Mouse (Mus musculus) limb, embryonic 13.5 days (tissue): ENCODE results near the gene Doc2b. TPM values are rescaled to one million over a fixed set of nuclear protein-coding genes. Genes with fewer than 3 reads are reported as not detected.
A peak's percentile ranks its signal among the peaks of the same experiment; 100 is the strongest.

ENCODE experiments used
- ATAC-seq: fragments of 200-750 bp; cut with Nextera tagmentation; 2 replicates; pipeline ENCODE4 v1.8.0; 2017; ENCODE audit warnings: low read depth, moderate number of reproducible peaks, moderate TSS enrichment; ENCODE audit not compliant: low FRiP score
- H3K27ac ChIP-seq: fragments of 300-500 bp; sonication (generic); 2 replicates; pipeline ENCODE4 v1.5.1; 2015; ENCODE audit warnings: inconsistent platforms, mild to moderate bottlenecking, moderate library complexity
- H3K27me3 ChIP-seq: fragments of 300-500 bp; sonication (generic); 2 replicates; pipeline ENCODE4 v1.6.1; 2015; ENCODE audit warnings: mild to moderate bottlenecking, inconsistent platforms
- H3K36me3 ChIP-seq: fragments of 300-500 bp; sonication (generic); 2 replicates; pipeline ENCODE4 v1.6.1; 2015; ENCODE audit warnings: inconsistent platforms, mild to moderate bottlenecking, moderate library complexity
- H3K4me1 ChIP-seq: fragments of 300-500 bp; sonication (generic); 2 replicates; pipeline ENCODE4 v1.6.1; 2015; ENCODE audit warnings: inconsistent platforms
- H3K4me2 ChIP-seq: fragments of 300-500 bp; sonication (generic); replicated peaks from 2 replicates; pipeline ENCODE4 v1.6.1; 2015; ENCODE audit warnings: inconsistent platforms, mild to moderate bottlenecking, moderate library complexity
- H3K4me3 ChIP-seq: fragments of 300-500 bp; sonication (generic); 2 replicates; pipeline ENCODE4 v1.5.1; 2015; ENCODE audit warnings: moderate library complexity, mild to moderate bottlenecking, inconsistent platforms
- H3K9ac ChIP-seq: fragments of 300-500 bp; sonication (generic); 2 replicates; pipeline ENCODE4 v1.6.1; 2015; ENCODE audit warnings: mild to moderate bottlenecking, inconsistent platforms
- H3K9me3 ChIP-seq: fragments of 300-500 bp; sonication (generic); 2 replicates; pipeline ENCODE4 v1.6.1; 2016; ENCODE audit warnings: inconsistent platforms
- WGBS: fragments of 180-500 bp; shearing (Covaris S2); methylation state at CpG from one replicate; pipeline ENCODE4 v1.1.7; 2015; 5-methylcytosine and 5-hydroxymethylcytosine counted together
- polyA plus RNA-seq: library from polyadenylated mRNA; unstranded; fragments of >200 nt; fragmentation: Nextera tagmentation; extraction: Ambion mirVana; gene quantifications from 2 replicates; pipeline ENCODE4 v1.2.1, GENCODE M21; 2015

The Doc2b gene
- polyA plus RNA-seq, 1 experiment from 2014 or later, result 1.3 TPM

- Histone ChIP-seq H3K4me3 (no peak overlapping the region), H3K27ac (no peak overlapping the region), H3K36me3 (no peaks in the 10 kb centered on the region), H3K27me3 (no peaks in the 10 kb centered on the region), H3K4me2 (no peak overlapping the region), H3K4me1 (no peaks in the 10 kb centered on the region), H3K9me3 (no peaks in the 10 kb centered on the region), H3K9ac (no peak overlapping the region)
- 79% methylated on average over 5 of the region's 5 CpGs for WGBS
- no peak for ATAC-seq
These were observed 12.1 kb downstream of the Doc2b start for GRCm38 (mm10) chr11:75783799-75784198.

- Histone ChIP-seq H3K4me3 (no peak overlapping the region), H3K27me3 (no peaks in the 10 kb centered on the region), H3K36me3 (no peaks in the 10 kb centered on the region), H3K4me2 (no peak overlapping the region), H3K4me1 (no peaks in the 10 kb centered on the region), H3K9ac (no peak overlapping the region), H3K27ac (no peak overlapping the region), H3K9me3 (no peaks in the 10 kb centered on the region)
- 0 out of 2 replicates have a peak, but pooled peaks have one; percentile 29 for ATAC-seq
- WGBS, result 18% methylated on average over 6 of the region's 6 CpGs
These were observed 13.9 kb downstream of the Doc2b start for GRCm38 (mm10) chr11:75781919-75782318.

- ATAC-seq, result no peak
- Histone ChIP-seq H3K4me1 (no peaks in the 10 kb centered on the region), H3K9me3 (no peaks in the 10 kb centered on the region), H3K27me3 (no peaks in the 10 kb centered on the region), H3K9ac (no peak overlapping the region), H3K4me2 (no peak overlapping the region), H3K27ac (no peak overlapping the region), H3K36me3 (no peaks in the 10 kb centered on the region), H3K4me3 (no peak overlapping the region)
- WGBS, result 84% methylated on average over 1 of the region's 1 CpGs
These were observed 19.9 kb downstream of the Doc2b start for GRCm38 (mm10) chr11:75775919-75776318.

DNA sequence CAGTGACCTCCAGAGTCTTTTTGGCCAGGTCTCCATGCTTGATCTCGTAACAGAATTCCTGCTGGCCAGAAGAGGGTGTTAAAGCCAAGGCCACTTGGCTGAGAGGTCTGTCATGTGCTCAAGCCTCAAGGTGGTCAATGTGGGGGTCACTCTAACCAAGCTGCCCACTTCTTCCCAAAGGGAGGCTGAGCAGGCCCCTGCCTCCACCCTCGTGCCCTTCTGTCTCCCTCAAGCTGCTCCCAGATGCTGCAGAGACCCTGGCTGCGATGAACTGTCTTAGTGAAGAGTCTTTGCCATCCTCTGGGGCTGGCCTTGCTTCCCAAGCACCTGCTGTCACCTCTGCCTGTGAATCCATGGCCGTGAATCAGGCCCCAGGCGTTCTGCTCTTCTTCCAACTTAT, 23.3 kb downstream of the Doc2b start:
- no peak overlapping the region for H3K4me2 ChIP-seq
- WGBS, result 78% methylated on average over 5 of the region's 5 CpGs
- no peak overlapping the region for H3K9ac ChIP-seq
- no peaks in the 10 kb centered on the region for H3K27me3 ChIP-seq
- H3K36me3 ChIP-seq, result peaks cover 6% of the 10 kb centered on the region
- ATAC-seq, result no peak
- no peak overlapping the region for H3K27ac ChIP-seq
- no peaks in the 10 kb centered on the region for H3K4me1 ChIP-seq
- H3K4me3 ChIP-seq, result no peak overlapping the region
- no peaks in the 10 kb centered on the region for H3K9me3 ChIP-seq

DNA sequence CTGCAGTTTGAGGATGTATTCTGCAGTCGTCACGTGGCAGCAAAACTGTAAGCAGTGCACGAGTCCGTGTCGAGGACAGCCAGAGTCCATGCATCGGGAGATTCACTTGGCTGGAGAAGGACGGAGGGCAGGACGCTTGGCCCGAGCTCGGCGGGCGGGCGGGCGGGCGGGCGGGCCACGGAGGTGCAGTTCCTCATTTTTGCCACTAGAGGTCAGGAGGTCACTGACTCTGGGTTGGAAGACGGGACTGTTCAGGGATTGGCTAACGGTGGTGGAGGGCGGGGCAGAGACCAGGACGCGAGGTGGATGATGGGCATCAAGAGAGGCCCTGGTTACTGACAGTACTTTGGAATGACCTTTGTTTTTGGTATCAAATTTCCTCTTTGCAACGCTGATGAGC, 26.6 kb downstream of the Doc2b start:
- Histone ChIP-seq H3K4me2 (peak overlapping the region; percentile 58), H3K9ac (no peak overlapping the region), H3K9me3 (no peaks in the 10 kb centered on the region), H3K4me1 (no peaks in the 10 kb centered on the region), H3K27ac (no peak overlapping the region), H3K27me3 (no peaks in the 10 kb centered on the region), H3K36me3 (peaks cover 39% of the 10 kb centered on the region), H3K4me3 (peak overlapping the region; percentile 25)
- WGBS, result 0% methylated on average over 13 of the region's 23 CpGs
- peak; percentile 88 for ATAC-seq

DNA sequence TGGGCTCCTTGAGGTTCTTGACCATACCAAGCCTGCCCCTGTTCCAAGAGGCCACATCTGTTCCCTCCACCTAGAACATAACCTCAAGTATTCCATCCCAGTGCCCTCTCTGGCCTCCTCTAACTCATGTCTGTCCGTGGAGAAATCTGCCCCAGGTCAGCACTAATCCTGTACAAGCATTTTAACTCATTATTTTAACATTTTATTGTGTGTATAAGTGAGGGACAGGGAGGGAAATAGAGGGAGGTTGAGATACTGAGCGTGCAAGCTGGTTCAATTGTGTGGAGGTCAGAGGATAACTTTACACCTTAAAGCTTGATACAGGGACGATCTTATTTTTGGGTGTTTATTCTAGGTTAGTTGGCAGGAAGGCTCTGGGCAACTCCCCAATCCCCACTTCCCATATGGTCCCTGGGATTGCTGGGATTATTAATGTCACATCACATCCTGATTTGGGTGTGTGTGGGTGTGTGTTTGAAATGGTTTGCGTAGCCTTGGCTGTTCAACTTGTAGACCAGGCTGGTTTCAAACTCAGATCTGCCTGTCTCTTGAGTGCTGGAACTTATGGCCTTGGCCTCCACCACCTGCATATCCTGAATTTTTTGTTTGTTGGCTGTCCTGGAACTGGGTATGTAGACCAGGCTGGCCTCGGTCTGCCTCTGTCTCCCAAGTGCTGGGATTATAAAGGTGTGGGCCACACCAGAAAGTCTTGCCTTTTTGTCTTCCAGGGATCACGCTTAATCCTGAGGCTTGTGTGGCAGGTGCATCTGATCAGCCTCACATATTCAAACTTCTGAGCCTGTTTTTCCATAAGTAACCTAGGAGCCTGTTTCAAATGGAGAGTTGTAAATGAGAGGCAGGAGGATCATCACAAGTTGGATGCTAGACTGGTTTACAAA, 27.5 kb downstream of the Doc2b start:
- no peaks in the 10 kb centered on the region for H3K9me3 ChIP-seq
- H3K27ac ChIP-seq, result no peak overlapping the region
- 56% methylated on average over 6 of the region's 6 CpGs for WGBS
- peaks cover 47% of the 10 kb centered on the region for H3K36me3 ChIP-seq
- no peak for ATAC-seq
- no peaks in the 10 kb centered on the region for H3K27me3 ChIP-seq
- H3K9ac ChIP-seq, result no peak overlapping the region
- H3K4me3 ChIP-seq, result no peak overlapping the region
- peak overlapping the region; percentile 58 for H3K4me2 ChIP-seq
- H3K4me1 ChIP-seq, result no peaks in the 10 kb centered on the region

- Histone ChIP-seq H3K27me3 (no peaks in the 10 kb centered on the region), H3K36me3 (peaks cover 56% of the 10 kb centered on the region), H3K4me3 (no peak overlapping the region), H3K9me3 (no peaks in the 10 kb centered on the region), H3K4me1 (no peaks in the 10 kb centered on the region), H3K4me2 (no peak overlapping the region), H3K9ac (no peak overlapping the region), H3K27ac (no peak overlapping the region)
- ATAC-seq, result no peak
- 55% methylated on average over 2 of the region's 2 CpGs for WGBS
These were observed 28.8 kb downstream of the Doc2b start for GRCm38 (mm10) chr11:75767014-75767413.

GRCm38 (mm10) chr11:75765161-75765560, 30.7 kb downstream of the Doc2b start:
- Histone ChIP-seq H3K4me3 (no peak overlapping the region), H3K9ac (no peak overlapping the region), H3K4me1 (no peaks in the 10 kb centered on the region), H3K4me2 (no peak overlapping the region), H3K27me3 (no peaks in the 10 kb centered on the region), H3K27ac (no peak overlapping the region), H3K36me3 (peaks cover 74% of the 10 kb centered on the region), H3K9me3 (no peaks in the 10 kb centered on the region)
- no peak for ATAC-seq
- WGBS, result 80% methylated on average over 8 of the region's 8 CpGs

- Histone ChIP-seq H3K9ac (no peak overlapping the region), H3K27ac (no peak overlapping the region), H3K9me3 (no peaks in the 10 kb centered on the region), H3K4me3 (no peak overlapping the region), H3K27me3 (no peaks in the 10 kb centered on the region), H3K36me3 (peaks cover 80% of the 10 kb centered on the region), H3K4me1 (no peaks in the 10 kb centered on the region), H3K4me2 (no peak overlapping the region)
- 84% methylated on average over 4 of the region's 4 CpGs for WGBS
- ATAC-seq, result no peak
These were observed 31.3 kb downstream of the Doc2b start for GRCm38 (mm10) chr11:75764521-75765023.

GRCm38 (mm10) chr11:75762708-75763107, 33.1 kb downstream of the Doc2b start:
- Histone ChIP-seq H3K4me1 (no peaks in the 10 kb centered on the region), H3K9ac (no peak overlapping the region), H3K27ac (no peak overlapping the region), H3K4me2 (no peak overlapping the region), H3K36me3 (peaks cover 92% of the 10 kb centered on the region), H3K9me3 (no peaks in the 10 kb centered on the region), H3K4me3 (no peak overlapping the region), H3K27me3 (no peaks in the 10 kb centered on the region)
- no peak for ATAC-seq
- WGBS, result 80% methylated on average over 2 of the region's 2 CpGs

- no peak for ATAC-seq
- Histone ChIP-seq H3K4me2 (no peak overlapping the region), H3K27ac (no peak overlapping the region), H3K36me3 (peaks cover 90% of the 10 kb centered on the region), H3K9ac (no peak overlapping the region), H3K27me3 (no peaks in the 10 kb centered on the region), H3K9me3 (no peaks in the 10 kb centered on the region), H3K4me1 (no peaks in the 10 kb centered on the region), H3K4me3 (no peak overlapping the region)
- WGBS, result 93% methylated on average over 5 of the region's 5 CpGs
These were observed 35.1 kb downstream of the Doc2b start for GRCm38 (mm10) chr11:75760785-75761184.

DNA sequence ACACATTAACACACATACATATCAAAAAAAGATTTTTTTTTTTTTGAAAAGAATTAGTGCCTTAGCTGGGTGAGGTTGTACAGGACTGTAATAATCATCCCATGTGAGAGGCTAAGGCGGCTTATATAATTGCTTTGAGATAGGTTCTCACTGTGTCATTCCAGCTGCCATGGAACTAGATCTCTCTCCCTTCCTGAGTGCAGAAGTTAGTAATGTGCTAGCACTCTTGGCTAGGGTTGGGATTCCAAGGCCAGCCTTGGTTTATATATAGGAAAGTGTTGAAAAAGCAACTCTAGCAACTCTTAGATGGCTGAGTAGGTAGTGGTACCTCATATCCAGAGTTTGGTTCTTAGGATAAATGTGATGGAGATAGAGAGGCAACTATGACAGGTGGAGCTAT, 37.3 kb downstream of the Doc2b start:
- no peak for ATAC-seq
- H3K9me3 ChIP-seq, result no peaks in the 10 kb centered on the region
- no peak overlapping the region for H3K4me3 ChIP-seq
- WGBS, result 97% methylated on average over 1 of the region's 1 CpGs
- H3K27ac ChIP-seq, result no peak overlapping the region
- H3K4me1 ChIP-seq, result no peaks in the 10 kb centered on the region
- peaks cover 85% of the 10 kb centered on the region for H3K36me3 ChIP-seq
- H3K9ac ChIP-seq, result no peak overlapping the region
- H3K4me2 ChIP-seq, result no peak overlapping the region
- no peaks in the 10 kb centered on the region for H3K27me3 ChIP-seq

DNA sequence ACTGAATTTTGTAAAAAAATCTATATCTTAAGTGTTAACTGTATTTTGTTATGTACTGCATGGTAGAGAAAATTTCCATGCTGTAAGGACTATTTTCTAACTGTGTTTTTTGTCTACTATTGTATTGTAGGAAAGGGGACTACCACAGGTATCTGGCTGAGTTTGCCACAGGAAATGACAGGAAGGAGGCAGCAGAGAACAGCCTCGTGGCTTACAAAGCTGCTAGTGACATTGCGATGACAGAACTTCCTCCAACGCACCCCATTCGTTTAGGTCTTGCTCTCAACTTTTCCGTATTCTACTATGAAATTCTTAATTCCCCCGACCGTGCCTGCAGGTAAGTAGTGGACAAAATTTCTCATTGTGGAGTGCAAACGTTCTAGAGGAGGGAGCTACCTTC, 39.2 kb downstream of the Doc2b start:
- Histone ChIP-seq H3K27ac (no peak overlapping the region), H3K9me3 (no peaks in the 10 kb centered on the region), H3K4me2 (no peak overlapping the region), H3K4me3 (no peak overlapping the region), H3K27me3 (no peaks in the 10 kb centered on the region), H3K9ac (no peak overlapping the region), H3K36me3 (peaks cover 80% of the 10 kb centered on the region), H3K4me1 (no peaks in the 10 kb centered on the region)
- no peak for ATAC-seq
- WGBS, result 82% methylated on average over 8 of the region's 8 CpGs
